Mouse (Mus musculus): ENCODE results near the gene Wnt3a. TPM values are rescaled to one million over a fixed set of nuclear protein-coding genes. Genes with fewer than 3 reads are reported as not detected.

The Wnt3a gene
- polyA plus RNA-seq, 1 experiment from 2014 or later, result 2.0 TPM

- H3K9me3 ChIP-seq (ENCODE audit: control insufficient read depth, low read length), result no peaks in the 10 kb centered on the region
- WGBS, result 28% methylated on average over 6 of the region's 6 CpGs
- no peak overlapping the region for H3K27ac ChIP-seq (replicated peaks)
- TF ChIP-seq CTCF (IDR thresholded peaks at IDR 0.05; ENCODE audit: low read depth), result 0 out of 2 replicates have a peak, but pooled peaks have one; percentile 2
- no peak for TF ChIP-seq EP300 (optimal IDR thresholded peaks at IDR 0.05)
- no peak overlapping the region for H3K4me3 ChIP-seq (ENCODE audit: low read depth, low read length)
- no peak overlapping the region for H3K9ac ChIP-seq (ENCODE audit: low read length)
- no peak overlapping the region for H3K4me2 ChIP-seq (replicated peaks; ENCODE audit: low read depth)
- H3K27me3 ChIP-seq (ENCODE audit: control insufficient read depth, insufficient read depth, low read length), result no peaks in the 10 kb centered on the region; the same call in 1 of the 2 replicates
- no peak for ATAC-seq (ENCODE audit: low FRiP score, low TSS enrichment)
- H3K4me1 ChIP-seq (replicated peaks; ENCODE audit: control insufficient read depth, insufficient read depth), result peaks cover 4% of the 10 kb centered on the region; the same call in 1 of the 2 replicates
- DNase-seq (ENCODE audit: low spot score), result no peak
- no peaks in the 10 kb centered on the region for H3K36me3 ChIP-seq (ENCODE audit: control insufficient read depth, insufficient read depth, low read length)
Observed at GRCm38 (mm10) chr11:59266727-59267126, 23.8 kb downstream of the Wnt3a start.

GRCm38 (mm10) chr11:59265154-59265813 lies 25.3 kb downstream of the Wnt3a start:
- TF ChIP-seq EP300 (optimal IDR thresholded peaks at IDR 0.05), result no peak
- no peak for TF ChIP-seq CTCF (IDR thresholded peaks at IDR 0.05; ENCODE audit: low read depth)
- Histone ChIP-seq H3K9ac (ENCODE audit: low read length) (no peak overlapping the region), H3K4me3 (ENCODE audit: low read depth, low read length) (no peak overlapping the region), H3K4me2 (replicated peaks; ENCODE audit: low read depth) (no peak overlapping the region), H3K9me3 (ENCODE audit: control insufficient read depth, low read length) (no peaks in the 10 kb centered on the region), H3K27ac (replicated peaks) (no peak overlapping the region), H3K27me3 (ENCODE audit: control insufficient read depth, insufficient read depth, low read length) (no peaks in the 10 kb centered on the region; the same call in 1 of the 2 replicates), H3K4me1 (replicated peaks; ENCODE audit: control insufficient read depth, insufficient read depth) (peaks cover 4% of the 10 kb centered on the region; the same call in 1 of the 2 replicates), H3K36me3 (ENCODE audit: control insufficient read depth, insufficient read depth, low read length) (no peaks in the 10 kb centered on the region)
- no peak for ATAC-seq (ENCODE audit: low FRiP score, low TSS enrichment)
- 70% methylated on average over 8 of the region's 8 CpGs for WGBS
- DNase-seq (ENCODE audit: low spot score), result no peak

GRCm38 (mm10) chr11:59264593-59264992 lies 26.0 kb downstream of the Wnt3a start:
- peaks cover 4% of the 10 kb centered on the region; the same call in 1 of the 2 replicates for H3K4me1 ChIP-seq (replicated peaks; ENCODE audit: control insufficient read depth, insufficient read depth)
- peak overlapping the region; percentile 64 for H3K9ac ChIP-seq (ENCODE audit: low read length)
- DNase-seq (ENCODE audit: low spot score), result no peak
- TF ChIP-seq EP300 (optimal IDR thresholded peaks at IDR 0.05) (no peak), CTCF (IDR thresholded peaks at IDR 0.05; ENCODE audit: low read depth) (no peak)
- WGBS, result 14% methylated on average over 8 of the region's 8 CpGs
- peak overlapping the region; percentile 54 for H3K4me3 ChIP-seq (ENCODE audit: low read depth, low read length)
- no peak overlapping the region for H3K27ac ChIP-seq (replicated peaks)
- no peaks in the 10 kb centered on the region for H3K9me3 ChIP-seq (ENCODE audit: control insufficient read depth, low read length)
- no peaks in the 10 kb centered on the region for H3K36me3 ChIP-seq (ENCODE audit: control insufficient read depth, insufficient read depth, low read length)
- peak overlapping the region; percentile 90 for H3K4me2 ChIP-seq (replicated peaks; ENCODE audit: low read depth)
- ATAC-seq (ENCODE audit: low FRiP score, low TSS enrichment), result 0 out of 2 replicates have a peak, but pooled peaks have one; percentile 16
- no peaks in the 10 kb centered on the region; the same call in 1 of the 2 replicates for H3K27me3 ChIP-seq (ENCODE audit: control insufficient read depth, insufficient read depth, low read length)

- ATAC-seq (ENCODE audit: low FRiP score, low TSS enrichment) (peak; percentile 56; the same call in 1 of the 2 replicates), DNase-seq (ENCODE audit: low spot score) (peak; percentile 66)
- Histone ChIP-seq H3K4me3 (ENCODE audit: low read depth, low read length) (peak overlapping the region; percentile 54), H3K9ac (ENCODE audit: low read length) (peak overlapping the region; percentile 64), H3K36me3 (ENCODE audit: control insufficient read depth, insufficient read depth, low read length) (no peaks in the 10 kb centered on the region), H3K9me3 (ENCODE audit: control insufficient read depth, low read length) (no peaks in the 10 kb centered on the region), H3K4me2 (replicated peaks; ENCODE audit: low read depth) (peak overlapping the region; percentile 90), H3K27me3 (ENCODE audit: control insufficient read depth, insufficient read depth, low read length) (no peaks in the 10 kb centered on the region; the same call in 1 of the 2 replicates), H3K4me1 (replicated peaks; ENCODE audit: control insufficient read depth, insufficient read depth) (peaks cover 4% of the 10 kb centered on the region; the same call in 1 of the 2 replicates), H3K27ac (replicated peaks) (no peak overlapping the region)
- WGBS, result 1% methylated on average over 54 of the region's 56 CpGs
- TF ChIP-seq EP300 (optimal IDR thresholded peaks at IDR 0.05), result no peak
- peak; percentile 68 for TF ChIP-seq CTCF (IDR thresholded peaks at IDR 0.05; ENCODE audit: low read depth)
Observed at GRCm38 (mm10) chr11:59263870-59264563, 26.5 kb downstream of the Wnt3a start.

- no peaks in the 10 kb centered on the region for H3K9me3 ChIP-seq (ENCODE audit: control insufficient read depth, low read length)
- no peaks in the 10 kb centered on the region for H3K36me3 ChIP-seq (ENCODE audit: control insufficient read depth, insufficient read depth, low read length)
- H3K27ac ChIP-seq (replicated peaks), result no peak overlapping the region
- no peak overlapping the region for H3K4me2 ChIP-seq (replicated peaks; ENCODE audit: low read depth)
- H3K9ac ChIP-seq (ENCODE audit: low read length), result no peak overlapping the region
- no peak overlapping the region for H3K4me3 ChIP-seq (ENCODE audit: low read depth, low read length)
- H3K4me1 ChIP-seq (replicated peaks; ENCODE audit: control insufficient read depth, insufficient read depth), result peaks cover 4% of the 10 kb centered on the region; the same call in 1 of the 2 replicates
- TF ChIP-seq EP300 (optimal IDR thresholded peaks at IDR 0.05), result no peak
- TF ChIP-seq CTCF (IDR thresholded peaks at IDR 0.05; ENCODE audit: low read depth), result no peak
- DNase-seq (ENCODE audit: low spot score) (no peak), ATAC-seq (ENCODE audit: low FRiP score, low TSS enrichment) (no peak)
- no peaks in the 10 kb centered on the region; the same call in 1 of the 2 replicates for H3K27me3 ChIP-seq (ENCODE audit: control insufficient read depth, insufficient read depth, low read length)
Observed at GRCm38 (mm10) chr11:59262308-59262707, 28.2 kb downstream of the Wnt3a start.
